Mouse (Mus musculus): ENCODE results near the gene Sdsl.

Sdsl gene

GRCm38 (mm10) chr5:120495064-120495702, 22.6 kb upstream of the Sdsl start:
- no peak for DNase-seq (ENCODE audit: low read depth, low spot score)

GRCm38 (mm10) chr5:120493873-120494395, 21.3 kb upstream of the Sdsl start:
- no peak for DNase-seq (ENCODE audit: low read depth, low spot score)

GRCm38 (mm10) chr5:120493440-120493839, 20.8 kb upstream of the Sdsl start:
- no peak for DNase-seq (ENCODE audit: low read depth, low spot score)

- no peak for DNase-seq (ENCODE audit: low read depth, low spot score)
Observed at GRCm38 (mm10) chr5:120492437-120492836, 19.8 kb upstream of the Sdsl start.

- DNase-seq (ENCODE audit: low read depth, low spot score) = no peak
Observed at GRCm38 (mm10) chr5:120490679-120491192, 18.1 kb upstream of the Sdsl start.

- no peak for DNase-seq (ENCODE audit: low read depth, low spot score)
Observed at GRCm38 (mm10) chr5:120487844-120488243, 15.2 kb upstream of the Sdsl start.

GRCm38 (mm10) chr5:120483399-120483798, 10.8 kb upstream of the Sdsl start:
- DNase-seq (ENCODE audit: low read depth, low spot score) = no peak

GRCm38 (mm10) chr5:120481205-120481604, 8.6 kb upstream of the Sdsl start:
- DNase-seq (ENCODE audit: low read depth, low spot score) = no peak

GRCm38 (mm10) chr5:120479538-120479937, 6.9 kb upstream of the Sdsl start:
- DNase-seq (ENCODE audit: low read depth, low spot score) = peak; percentile 38

GRCm38 (mm10) chr5:120477993-120478392, 5.4 kb upstream of the Sdsl start:
- no peak for DNase-seq (ENCODE audit: low read depth, low spot score)

- DNase-seq (ENCODE audit: low read depth, low spot score) = no peak
Observed at GRCm38 (mm10) chr5:120476296-120476695, 3.7 kb upstream of the Sdsl start, which contains the start of gene Sds. Gene Sds (plus strand): TSS chr5:120476526.

GRCm38 (mm10) chr5:120475861-120476260, 3.3 kb upstream of the Sdsl start:
- DNase-seq (ENCODE audit: low read depth, low spot score) = no peak

- no peak for DNase-seq (ENCODE audit: low read depth, low spot score)
Observed at GRCm38 (mm10) chr5:120473361-120473760, 751 bp upstream of the Sdsl start.

GRCm38 (mm10) chr5:120471538-120471937, 1.1 kb downstream of the Sdsl start:
- DNase-seq (ENCODE audit: low read depth, low spot score) = no peak

GRCm38 (mm10) chr5:120468830-120469229, 3.8 kb downstream of the Sdsl start:
- DNase-seq (ENCODE audit: low read depth, low spot score) = no peak

GRCm38 (mm10) chr5:120468336-120468735, 4.3 kb downstream of the Sdsl start:
- no peak for DNase-seq (ENCODE audit: low read depth, low spot score)

GRCm38 (mm10) chr5:120467026-120467425, 5.6 kb downstream of the Sdsl start:
- DNase-seq (ENCODE audit: low read depth, low spot score) = no peak

- DNase-seq (ENCODE audit: low read depth, low spot score) = peak; percentile 81
Observed at GRCm38 (mm10) chr5:120465860-120466259, 6.8 kb downstream of the Sdsl start.

- DNase-seq (ENCODE audit: low read depth, low spot score) = peak; percentile 38
Observed at GRCm38 (mm10) chr5:120465062-120465461, 7.5 kb downstream of the Sdsl start.

GRCm38 (mm10) chr5:120464321-120464720, 8.3 kb downstream of the Sdsl start:
- DNase-seq (ENCODE audit: low read depth, low spot score) = peak; percentile 45

GRCm38 (mm10) chr5:120461902-120462301, 10.7 kb downstream of the Sdsl start:
- no peak for DNase-seq (ENCODE audit: low read depth, low spot score)

- peak; percentile 25 for DNase-seq (ENCODE audit: low read depth, low spot score)
Observed at GRCm38 (mm10) chr5:120459133-120459532, 13.5 kb downstream of the Sdsl start.

- DNase-seq (ENCODE audit: low read depth, low spot score) = peak; percentile 90
Observed at GRCm38 (mm10) chr5:120457628-120458027, 15.0 kb downstream of the Sdsl start.
